ENCODE assay signal across 8 mouse cellular contexts in genomic region chr9:45754452-45755091, GRCm38 (mm10).
DNase-seq lines count a peak whose midpoint lies in the region; ATAC-seq and TF ChIP-seq lines count a peak whose summit lies in the region.

No protein-coding gene starts in this region.

- no peak for ATAC-seq in Patski

- H3K27ac ChIP-seq in layer of hippocampus, adult 2 months = no peak overlapping the region

- peak; percentile 84 for TF ChIP-seq CTCF in Patski (IDR thresholded peaks at IDR 0.05)
- peak; percentile 86 for TF ChIP-seq CTCF in layer of hippocampus, adult 2 months (conservative IDR thresholded peaks at IDR 0.05)

- CTCF ChIA-PET in Patski (lab: Charles Lee) = interaction anchor here (0.7 to 2.4 kb wide), 8 partner anchors 8 to 343 kb away, joined by 3 to 23 read pairs (median 3); no protein-coding TSS in a partner anchor

- peak; percentile 60 for DNase-seq in gastrocnemius, adult 18-20 months (ENCODE audit: low spot score)
- no peak for DNase-seq in gastrocnemius, postnatal 25 days
- peak; percentile 22 for DNase-seq in Patski (ENCODE audit: low read depth, low spot score)
- peak; percentile 76 for DNase-seq in cerebellum, adult 9-11 months
- DNase-seq in frontal cortex, adult 2 months (ENCODE audit: extremely low spot score in 1 of 2, low spot score in 1 of 2) = peak; percentile 45 to 95
- peak; percentile 87 to 90 for DNase-seq in layer of hippocampus, adult 2 months (ENCODE audit: low spot score in 2 of 2)
- DNase-seq in lung, postnatal 14 days = peak; percentile 64
- peak; percentile 85 to 91 for DNase-seq in right cerebral cortex, adult 2 months (ENCODE audit: low spot score in 2 of 2)

- H3K4me3 ChIP-seq in layer of hippocampus, adult 2 months = no peak overlapping the region

- in situ Hi-C loops in Patski (cut with MboI; ENCODE audit: low pct_unique_long_range_greater_than_20kb) = loop anchor here (5.0 kb wide), 1 partner anchor 167 kb away; no protein-coding TSS in a partner anchor

- POLR2A ChIA-PET in Patski (lab: Charles Lee) = interaction anchor here (0.6 kb wide), 4 partner anchors 11 to 162 kb away, joined by 3 to 4 read pairs (median 4); no protein-coding TSS in a partner anchor

- peaks cover 12% of the 10 kb centered on the region for H3K27me3 ChIP-seq in Patski
